Mouse (Mus musculus): ENCODE results near the gene Tubb2a.
A peak's percentile ranks its signal among the peaks of the same experiment; 100 is the strongest.

Gene Tubb2a

DNA sequence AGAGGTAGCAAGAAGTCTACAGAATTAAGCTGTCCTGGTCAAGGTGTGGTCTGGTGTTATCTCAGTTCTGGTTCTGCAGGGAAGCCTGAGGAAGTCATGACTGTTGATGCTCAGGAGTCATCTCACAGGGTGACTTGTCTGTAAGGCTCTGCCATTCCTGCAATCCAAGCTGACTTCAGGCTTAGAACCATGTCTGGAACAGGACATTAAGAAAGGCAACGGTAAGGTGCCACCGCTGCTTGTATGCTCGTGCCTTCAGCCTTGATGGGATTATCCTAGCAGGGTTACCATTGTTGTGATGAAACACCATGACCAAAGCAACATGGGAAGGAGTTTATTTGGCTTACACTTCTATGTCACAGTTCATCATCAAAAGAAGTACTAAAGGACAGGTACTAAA, 30.3 kb downstream of the Tubb2a start:
- no peak for DNase-seq

DNA sequence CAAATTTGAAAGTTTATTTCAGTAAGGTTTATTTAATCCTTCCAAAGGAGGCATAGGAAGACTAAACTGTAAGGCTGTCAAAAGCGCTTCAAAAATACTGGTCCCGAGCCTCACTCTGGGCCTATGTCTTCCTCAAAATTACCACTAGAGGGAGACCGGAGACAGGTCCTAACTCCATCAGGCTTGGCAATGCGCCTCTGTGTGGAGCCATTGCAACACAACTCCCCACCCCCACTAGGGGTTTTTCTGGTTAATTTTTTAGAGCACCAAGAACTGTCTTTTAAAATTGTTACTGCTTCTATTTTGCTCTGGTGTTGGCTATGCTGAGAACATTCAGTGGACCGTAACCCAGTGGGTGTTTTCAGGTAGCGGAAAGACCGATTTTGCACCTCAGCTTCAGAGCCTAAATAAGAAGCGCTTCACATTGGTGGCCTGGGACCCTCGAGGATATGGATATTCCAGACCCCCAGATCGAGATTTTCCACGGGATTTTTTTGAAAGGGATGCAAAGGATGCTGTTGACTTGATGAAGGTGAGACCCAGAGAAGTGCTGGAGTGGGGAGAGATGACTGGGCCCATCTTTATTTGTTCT, 31.3 kb downstream of the Tubb2a start:
- DNase-seq, result peak; percentile 69 to 77

DNA sequence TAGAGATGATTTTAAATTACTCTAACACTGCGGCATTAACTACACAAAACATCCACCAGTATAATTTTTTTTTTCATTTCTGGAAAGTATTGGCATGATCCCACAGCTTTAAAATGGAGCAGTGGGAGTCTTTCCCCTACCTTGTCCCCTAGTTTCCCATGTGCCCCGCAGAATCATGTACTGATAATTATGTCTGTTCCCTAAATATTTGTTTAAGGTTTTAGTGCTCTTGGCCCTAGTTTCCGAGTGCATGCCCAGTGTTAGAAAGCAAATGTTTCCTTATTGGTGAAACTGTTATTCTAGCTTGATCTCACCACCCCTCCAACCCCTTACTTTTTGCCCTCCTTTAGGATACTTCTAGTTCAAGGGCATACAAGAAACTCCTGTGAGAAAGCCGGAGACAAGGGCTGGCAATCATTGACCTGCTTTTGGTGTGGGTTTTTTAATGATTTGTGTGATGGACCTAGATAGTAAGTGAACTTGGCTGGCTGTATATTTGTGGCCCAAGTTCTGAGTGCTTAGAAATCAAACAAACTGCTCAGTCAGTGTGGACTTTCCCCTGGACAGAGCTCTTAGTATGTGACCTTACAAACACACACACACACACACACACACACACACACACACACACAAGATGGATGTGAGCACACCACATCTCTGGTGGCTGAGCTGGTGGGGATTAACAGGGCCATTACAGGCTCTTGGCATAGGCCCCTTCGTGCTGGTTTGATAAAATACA, 32.1 kb downstream of the Tubb2a start:
- DNase-seq, result no peak

DNA sequence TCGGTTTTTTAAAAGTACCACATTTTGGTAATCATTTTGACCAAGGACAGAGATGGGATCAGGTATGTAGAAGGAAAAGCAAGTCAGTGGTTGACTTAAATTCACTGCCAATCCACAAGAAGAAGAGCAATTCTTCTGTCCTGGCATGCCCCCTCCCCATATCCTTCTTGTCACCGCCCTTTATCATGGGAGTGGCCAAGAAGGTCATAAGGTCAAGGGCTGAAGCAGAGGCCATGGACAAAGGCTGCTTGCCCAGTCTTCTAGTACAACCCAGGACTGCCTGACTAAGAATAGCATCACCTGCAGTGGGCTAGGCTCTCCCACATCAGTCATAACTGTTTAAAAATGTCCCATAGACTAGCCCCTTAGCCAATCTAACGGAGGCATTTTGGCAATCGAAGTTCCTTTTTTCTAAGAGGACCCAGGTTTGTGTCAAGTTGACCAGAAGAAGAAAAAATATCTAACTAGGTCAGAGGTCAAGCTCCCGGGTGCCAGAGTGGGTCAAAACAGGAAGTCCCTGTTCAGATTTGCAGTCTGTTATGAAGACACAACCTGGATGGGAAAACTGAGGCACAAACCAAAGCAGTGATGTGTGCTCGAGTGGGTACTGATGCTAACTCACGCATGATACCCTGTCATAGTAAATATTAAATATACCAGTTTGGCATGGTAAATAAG, 34.0 kb downstream of the Tubb2a start:
- no peak for DNase-seq

DNA sequence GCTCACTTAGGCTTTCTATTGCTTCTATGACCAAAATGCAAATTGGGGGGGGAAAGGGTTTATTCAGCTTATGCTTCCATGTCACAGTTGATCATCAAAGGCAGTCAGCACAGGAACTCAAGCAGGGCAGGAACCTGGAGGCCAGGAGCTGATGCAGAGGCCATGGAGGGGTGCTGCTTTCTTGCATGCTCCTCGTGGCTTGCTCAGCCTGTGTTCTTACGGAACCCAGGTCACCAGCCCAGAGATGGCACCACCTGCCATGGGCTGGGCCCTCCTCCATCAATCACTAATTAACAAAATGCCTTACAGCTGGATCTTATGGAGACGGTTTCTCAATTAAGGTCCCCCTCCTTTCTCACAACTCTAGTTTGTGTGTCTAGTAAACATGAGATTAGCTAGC, 37.7 kb downstream of the Tubb2a start:
- no peak for DNase-seq

DNA sequence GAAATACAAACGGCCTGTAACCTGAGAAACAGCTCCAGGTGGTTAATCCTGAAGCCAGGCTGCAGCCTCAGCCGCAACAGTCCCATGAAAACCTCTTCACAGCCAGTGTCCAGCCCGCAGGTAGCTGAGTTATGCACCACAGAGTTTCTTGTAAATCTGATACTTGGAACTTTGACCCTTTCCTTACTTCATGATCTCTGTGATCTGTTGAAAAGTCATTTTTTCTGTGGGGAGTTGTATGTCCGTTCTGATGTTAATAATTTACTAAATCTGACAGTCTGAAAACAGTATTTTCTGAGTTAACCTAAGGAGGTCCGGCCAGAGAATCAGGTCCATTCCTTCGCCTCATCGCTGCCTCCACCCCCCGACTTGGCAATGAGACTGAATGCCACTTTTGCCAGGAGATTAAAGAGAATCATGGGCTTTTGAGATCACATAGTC, 38.9 kb downstream of the Tubb2a start:
- no peak for DNase-seq

DNA sequence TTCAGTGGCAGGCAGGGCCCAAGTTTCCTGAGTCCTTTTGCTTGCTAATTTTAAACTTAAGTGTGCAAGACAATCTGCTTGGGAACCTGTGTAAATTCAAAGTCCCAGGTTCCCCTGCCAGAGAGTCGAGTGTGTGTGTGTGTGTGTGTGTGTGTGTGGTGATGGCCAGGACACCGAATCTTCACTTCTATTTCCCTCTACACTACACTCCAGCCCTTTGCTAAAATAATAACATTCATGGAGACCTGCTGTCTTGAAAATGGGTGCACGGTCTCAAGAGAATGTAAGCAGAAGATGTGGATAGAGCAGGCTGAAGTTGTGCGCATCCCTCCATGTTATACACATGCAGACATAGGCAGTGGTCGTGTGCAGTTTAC, 39.8 kb downstream of the Tubb2a start:
- DNase-seq, result no peak

DNA sequence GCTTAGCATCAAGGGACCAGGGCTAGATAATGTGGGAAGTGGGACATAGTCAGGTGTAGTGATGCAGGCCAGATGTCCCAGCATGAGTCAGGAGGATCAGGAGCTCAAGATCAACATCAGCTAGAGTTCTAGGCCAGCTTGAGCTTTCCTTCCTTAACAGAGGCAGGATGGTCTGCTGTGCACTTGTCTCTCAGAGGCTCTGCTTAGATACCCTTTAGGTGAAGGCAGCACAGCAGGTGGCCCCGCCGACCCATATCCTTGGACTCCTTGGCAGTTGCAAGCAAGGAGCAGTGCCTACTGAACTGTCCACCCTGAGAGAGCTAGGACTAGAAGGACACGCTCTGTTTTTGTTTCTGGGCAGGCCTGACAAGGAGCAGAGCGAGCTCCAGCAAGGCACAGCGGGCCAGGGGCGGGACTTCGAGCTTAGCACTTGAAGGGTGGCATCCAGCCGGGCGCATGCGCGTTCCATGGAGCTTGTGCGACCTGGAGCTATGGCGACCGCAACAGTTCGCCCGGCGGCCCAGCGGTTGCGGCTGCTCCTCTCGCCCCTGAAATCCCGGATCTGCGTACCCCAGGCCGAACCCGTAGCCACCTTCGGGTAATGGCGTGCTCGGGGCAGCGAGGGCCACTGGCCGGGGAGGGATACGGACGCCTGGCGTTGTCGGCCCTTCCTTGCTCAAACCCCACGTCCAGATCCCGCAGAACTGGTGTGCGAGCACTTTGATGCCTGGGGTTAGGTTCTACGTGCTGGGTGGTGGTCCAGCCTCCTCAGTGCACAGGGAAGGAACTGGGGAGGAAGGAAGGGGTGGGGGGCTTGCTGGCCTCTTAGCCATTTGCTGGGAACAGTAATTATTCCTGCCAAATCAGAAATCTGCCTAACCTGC, 40.4 kb downstream of the Tubb2a start, which contains the start of gene Bphl:
Bphl (plus strand) TSS at position 426 of the 884 bp plus-strand sequence.
- peak; percentile 85 for DNase-seq

DNA sequence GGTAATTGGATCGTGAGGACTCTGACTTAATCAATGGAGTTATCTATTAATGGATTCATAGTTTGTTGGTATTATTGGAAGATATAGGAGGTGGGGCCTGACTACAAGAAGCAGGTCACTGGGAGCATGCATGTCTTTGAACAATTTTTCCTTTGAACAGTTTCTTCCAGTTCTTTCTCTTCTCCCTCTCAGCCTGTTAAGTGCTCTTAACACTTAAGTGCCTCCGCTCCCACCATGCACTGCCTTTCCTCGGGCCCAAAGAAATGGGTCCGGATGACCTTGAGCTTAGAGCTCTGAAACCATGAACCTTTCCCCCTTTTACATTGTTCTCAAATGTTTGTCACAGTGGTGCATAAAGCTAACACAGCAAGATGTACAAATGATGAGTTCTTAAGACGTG, 41.1 kb downstream of the Tubb2a start:
- no peak for DNase-seq

DNA sequence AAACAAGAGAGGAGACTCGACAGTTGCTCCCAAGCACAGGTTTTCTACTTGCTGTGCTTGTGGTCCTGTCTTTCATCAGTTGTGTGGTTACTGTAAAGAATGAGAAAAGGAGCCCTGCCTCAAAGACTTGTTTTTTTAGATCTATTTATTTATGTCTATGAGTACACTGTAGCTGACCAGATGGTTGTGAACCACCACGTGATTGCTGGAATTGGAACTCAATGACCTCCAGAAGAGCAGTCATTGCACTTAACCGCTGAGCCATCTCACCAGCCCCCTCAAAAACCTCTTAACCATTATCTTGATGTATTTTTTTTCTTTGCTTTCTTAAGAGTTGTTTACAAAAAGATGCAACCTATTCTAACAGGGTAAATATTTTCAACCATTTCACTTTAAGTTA, 42.4 kb downstream of the Tubb2a start:
- no peak for DNase-seq

DNA sequence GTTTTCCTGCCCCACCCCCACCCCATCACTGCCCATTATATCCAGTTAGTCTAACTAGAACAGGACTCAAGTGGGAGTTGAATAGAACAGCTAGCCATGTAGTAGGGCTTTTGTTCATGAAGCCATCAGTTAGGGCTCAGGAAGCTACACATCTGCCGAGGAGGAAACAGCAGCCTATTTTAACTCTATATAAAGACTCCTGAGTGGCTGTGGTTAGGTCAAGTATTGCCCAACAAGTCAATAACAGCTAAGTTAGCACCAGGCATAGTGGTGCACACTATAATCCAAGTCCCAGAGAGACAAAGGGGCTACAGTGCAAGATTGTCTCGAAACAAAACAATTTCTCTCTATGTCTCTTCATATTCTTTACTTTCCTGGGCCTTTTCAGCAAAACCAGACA, 45.8 kb downstream of the Tubb2a start:
- no peak for DNase-seq
